Comparison of ENCODE assay signal across 20 mouse cellular contexts in the genomic region with DNA sequence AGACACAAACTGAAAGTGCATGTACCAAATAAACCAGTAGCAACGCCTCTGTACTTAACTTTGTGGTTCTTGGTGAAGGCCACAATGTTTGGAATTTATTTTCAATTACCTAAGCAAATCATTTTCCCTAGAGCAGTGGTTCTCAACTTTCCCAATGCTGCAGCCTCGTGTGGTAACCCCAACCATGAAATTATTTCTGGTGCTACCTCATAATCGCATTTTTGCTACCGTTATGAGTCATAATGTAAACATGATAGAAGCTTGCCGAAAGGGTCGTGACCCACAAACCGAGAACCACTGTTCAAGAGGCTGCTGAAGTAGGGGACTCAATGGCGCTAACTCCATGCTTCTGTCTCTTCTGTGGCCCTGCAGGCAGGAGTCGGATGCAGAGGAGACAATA.
DNase-seq lines count a peak whose midpoint lies in the region; TF ChIP-seq lines count a peak whose summit lies in the region.
"Had no signal": no experiment of that assay in that cellular context is flagged by ENCODE, and none has a peak within 500 bp of the region (broad histone marks: within the 10 kb centered on the region; RNA-seq: fewer than 3 reads in every experiment).

No protein-coding gene starts in this region.

- H3K36me3 ChIP-seq in C2C12 (ENCODE audit: control insufficient read depth, insufficient read depth) = no peaks in the 10 kb centered on the region
- H3K36me3 ChIP-seq: embryonic facial prominence, embryonic 13.5 days; forebrain, embryonic 15.5 days; G1E had no signal

- no peak overlapping the region for H3ac ChIP-seq in C2C12 (ENCODE audit: control insufficient read depth, insufficient read length, low read depth)

- no peak for TF ChIP-seq CTCF in C2C12 (IDR thresholded peaks at IDR 0.05; ENCODE audit: control insufficient read depth, insufficient read depth, insufficient read length)

- peak; percentile 14 for DNase-seq in 3134 (ENCODE audit: extremely low read depth, insufficient read length, low spot score)
- peak; percentile 26 for DNase-seq in 3T3-L1 (ENCODE audit: low read depth, low spot score)
- DNase-seq in cerebellum, adult 9-10 months = no peak
- DNase-seq in left cerebral cortex, adult 11 months (ENCODE audit: low spot score) = no peak
- DNase-seq in cerebellum, postnatal 4 days (ENCODE audit: low spot score in 2 of 2) = no peak
- DNase-seq: adrenal gland, adult 8-10 months; adrenal gland, postnatal 14 days; adrenal gland, postnatal 36 days; B cell, adult 2 months; cerebellum, adult 11-12 months; cerebellum, adult 2 months; cerebellum, adult 9-11 months; cerebellum, postnatal 14 days; cerebellum, postnatal 36 days had no signal

- H3K4me3 ChIP-seq in C2C12 (ENCODE audit: insufficient read depth, poor library complexity, severe bottlenecking) = no peak overlapping the region
- H3K4me3 ChIP-seq: embryonic facial prominence, embryonic 13.5 days; forebrain, embryonic 13.5 days; forebrain, embryonic 15.5 days had no signal

- H3K27me3 ChIP-seq in C2C12 (ENCODE audit: control insufficient read depth, insufficient read depth, insufficient read length) = no peaks in the 10 kb centered on the region
- H3K27me3 ChIP-seq: embryonic facial prominence, embryonic 13.5 days; forebrain, embryonic 13.5 days; forebrain, embryonic 15.5 days; Patski had no signal

- H3K79me3 ChIP-seq in C2C12 (ENCODE audit: low read depth) = no peaks in the 10 kb centered on the region

- no peaks in the 10 kb centered on the region for H3K79me2 ChIP-seq in C2C12 (ENCODE audit: control insufficient read depth, insufficient read depth)

TF ChIP-seq in C2C12, 6 proteins besides CTCF, POLR2A, EP300 and RAD21:
- TF ChIP-seq MYOG (IDR thresholded peaks at IDR 0.05; ENCODE audit: control insufficient read depth, extremely low read depth, insufficient read length) (no peak), CEBPB (IDR thresholded peaks at IDR 0.05; ENCODE audit: low read depth) (peak; percentile 59), USF1 (IDR thresholded peaks at IDR 0.05; ENCODE audit: low read depth) (no peak), MAX (IDR thresholded peaks at IDR 0.05) (peak; percentile 26), FOSL1 (IDR thresholded peaks at IDR 0.05; ENCODE audit: insufficient read depth, low read length, poor library complexity, severe bottlenecking) (peak; percentile 84)
TF ChIP-seq in C2C12: peak in this region for 3.

Comparison
In these comparisons a context has a peak if more than half of its experiments do, and no peak if none do; other contexts are left out.
1. DNase-seq: peak in 3134 (single experiment) and 3T3-L1 (single experiment); none in cerebellum, adult 9-10 months (single experiment), left cerebral cortex, adult 11 months (single experiment) and cerebellum, postnatal 4 days (0 of 2).